Mouse (Mus musculus) kidney, adult 9 months (tissue): ENCODE results near the gene Scg2.

Experiments
- DNase-seq: peaks from one replicate; pipeline ENCODE4 v3.0.0; 2022

Gene Scg2

DNA sequence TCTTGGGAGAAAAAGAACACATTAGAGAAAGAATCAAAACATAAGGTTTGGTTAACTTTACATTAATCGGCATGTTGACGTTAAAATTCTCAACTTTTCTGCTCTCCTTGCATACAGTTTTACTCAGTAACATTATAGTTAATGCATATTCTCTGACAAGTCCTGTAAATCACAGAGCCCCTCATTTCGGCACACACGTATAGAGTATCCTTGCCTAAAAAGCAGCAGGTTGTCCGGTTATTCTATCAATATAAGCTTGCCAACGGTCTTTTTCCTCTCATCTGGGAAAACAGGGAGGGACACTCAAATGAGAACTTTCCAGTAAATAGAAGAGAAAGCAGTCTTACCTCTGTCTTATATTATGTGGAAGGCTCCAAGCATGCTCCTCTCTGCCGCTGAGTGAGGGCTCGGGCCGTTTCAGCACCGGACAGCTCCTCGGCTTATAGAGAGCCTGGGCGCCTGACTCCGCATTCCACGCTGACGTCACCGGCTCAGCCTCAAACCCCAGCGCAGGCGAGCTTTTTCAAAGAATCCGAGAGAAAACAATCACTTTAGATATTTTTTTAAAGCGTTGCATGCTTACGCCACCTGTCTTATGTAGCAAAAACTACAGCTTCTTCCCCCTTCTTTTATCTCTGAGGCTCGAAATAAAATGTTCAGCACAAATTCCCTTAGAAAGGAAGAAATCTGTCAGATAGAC, at the start of gene Scg2:
TSS of gene Scg2 (minus strand) at position 512 of the 700 bp plus-strand sequence.
- peak; percentile 60 for DNase-seq

DNA sequence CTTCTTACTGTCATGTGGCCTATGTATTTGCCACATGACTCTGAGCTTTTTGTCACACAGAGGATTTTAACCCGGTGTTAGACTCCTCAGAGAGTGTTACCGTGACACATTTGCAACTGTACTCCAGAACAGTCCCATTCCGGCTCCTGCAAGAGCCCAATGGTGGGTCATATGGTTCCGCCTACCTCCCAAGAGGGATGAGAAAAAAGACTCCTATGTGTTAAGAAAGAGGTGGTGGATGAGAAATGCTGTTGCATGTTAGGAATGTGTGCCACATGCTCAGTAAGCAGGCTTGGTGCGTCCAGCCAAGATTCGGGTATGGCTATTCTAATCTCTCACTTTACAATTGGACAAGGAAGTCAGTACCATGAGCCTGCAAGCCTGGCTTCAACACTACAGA, 45.6 kb upstream of the Scg2 start:
- DNase-seq, result no peak

DNA sequence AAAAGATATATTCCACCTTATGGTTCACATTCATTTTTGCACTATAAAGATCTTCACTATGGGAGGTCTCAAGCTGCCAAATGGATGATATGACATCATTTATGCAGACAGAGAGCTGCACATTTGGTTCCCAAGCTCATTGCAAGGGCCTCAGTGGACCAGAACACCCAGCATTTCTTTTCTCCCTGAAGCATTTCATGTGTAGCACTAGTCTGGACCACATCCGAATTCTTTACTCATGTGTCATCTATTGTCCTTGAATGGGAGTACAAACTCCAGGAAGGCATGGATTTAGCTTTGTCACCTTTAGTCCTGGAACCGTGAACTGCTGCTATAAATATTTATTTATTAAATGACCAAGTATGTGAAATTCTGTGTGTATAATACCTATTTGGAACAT, 30.9 kb upstream of the Scg2 start:
- DNase-seq, result no peak

DNA sequence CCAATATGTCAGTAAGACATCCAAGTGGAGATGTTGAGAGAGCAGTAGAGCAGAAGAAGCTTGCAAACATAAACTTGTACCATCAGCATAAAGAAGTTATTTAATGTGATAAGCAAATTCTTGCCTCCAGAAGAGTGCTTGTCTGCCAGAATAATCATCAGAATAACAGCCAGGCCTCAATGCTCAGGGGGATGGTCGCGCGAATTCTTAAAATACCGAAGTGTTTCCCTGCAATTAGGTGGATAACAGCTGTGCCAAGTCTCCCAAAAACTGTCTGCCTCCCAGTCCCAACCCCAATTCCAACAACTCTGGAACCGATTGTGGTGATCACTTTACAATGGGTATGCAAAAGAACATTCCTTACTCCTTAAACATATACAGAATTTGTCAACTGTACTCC, 30.0 kb upstream of the Scg2 start:
- no peak for DNase-seq

DNA sequence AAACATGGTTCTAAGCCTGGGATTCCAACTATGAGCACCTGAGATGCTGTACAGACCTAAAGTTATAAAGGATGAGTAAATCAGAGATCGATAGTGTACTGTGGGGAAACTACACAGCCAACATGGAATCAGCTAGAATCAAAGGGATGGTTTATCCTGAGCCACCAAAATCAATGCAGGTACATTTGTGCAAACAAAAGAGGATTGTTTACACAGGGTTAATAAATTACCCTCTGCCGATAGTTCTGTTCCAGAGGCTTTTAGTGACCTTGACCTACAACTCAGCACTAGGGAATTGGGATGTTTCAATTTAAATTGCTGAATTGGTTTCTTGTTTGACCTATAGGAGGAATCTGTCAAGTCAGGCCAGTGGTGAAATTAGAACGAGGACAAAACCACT, 26.7 kb upstream of the Scg2 start:
- no peak for DNase-seq

DNA sequence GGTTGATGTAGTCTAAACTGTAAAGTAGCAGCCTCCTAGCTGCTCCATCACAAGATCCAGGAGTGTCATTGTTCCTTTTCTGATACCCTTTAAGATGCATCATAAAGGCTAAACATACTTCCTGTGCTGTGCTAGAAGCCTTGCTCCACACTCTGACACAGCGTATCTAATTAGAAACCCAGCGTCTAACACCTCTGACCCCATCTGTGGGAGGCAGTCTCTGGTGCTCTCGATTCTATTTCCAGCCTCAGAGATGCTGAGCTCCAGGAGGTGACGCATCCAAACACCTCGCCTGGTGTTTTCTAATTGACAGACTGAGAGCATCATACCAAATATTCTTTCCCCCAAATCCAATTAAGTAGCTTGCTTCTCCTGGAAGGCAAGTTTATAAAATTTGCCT, 18.6 kb upstream of the Scg2 start:
- no peak for DNase-seq

DNA sequence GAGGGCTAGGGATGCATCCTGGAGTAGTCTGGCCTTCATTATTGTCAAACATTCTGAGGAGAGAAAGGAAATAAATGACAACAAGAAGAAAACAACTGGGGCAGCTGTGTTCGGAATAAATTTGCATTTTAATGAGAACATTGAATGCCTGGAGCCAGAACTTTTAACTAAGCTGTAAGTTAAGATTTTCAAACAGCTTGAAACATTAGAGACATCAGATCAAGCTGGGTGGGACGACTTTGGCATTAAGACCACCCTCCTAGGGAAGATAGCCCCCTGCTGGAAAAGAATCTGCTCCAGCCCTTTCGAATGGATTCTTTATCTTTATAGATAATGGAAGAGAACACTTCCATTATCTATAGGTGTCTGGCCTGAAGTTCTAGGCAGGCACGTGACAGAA, 14.2 kb upstream of the Scg2 start:
- no peak for DNase-seq

DNA sequence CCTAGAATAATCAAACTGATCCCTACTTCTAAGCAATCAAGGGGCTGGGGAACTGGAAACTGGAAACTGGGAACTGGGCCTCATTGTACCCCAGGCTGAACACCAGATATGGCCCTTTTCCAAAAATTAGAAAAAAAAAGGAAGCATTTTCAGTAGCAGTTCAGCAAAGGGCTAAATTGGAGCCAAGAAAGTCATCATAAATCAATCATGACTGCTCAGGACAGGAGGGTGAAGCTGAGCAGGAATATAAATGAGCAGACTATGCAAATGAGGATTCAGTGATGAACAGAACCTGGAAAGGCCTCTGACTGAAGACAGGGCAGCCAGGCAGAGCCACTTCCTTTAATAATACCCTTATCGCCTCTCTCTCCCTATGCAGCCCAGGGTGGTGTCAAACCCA, 12.4 kb upstream of the Scg2 start:
- no peak for DNase-seq

DNA sequence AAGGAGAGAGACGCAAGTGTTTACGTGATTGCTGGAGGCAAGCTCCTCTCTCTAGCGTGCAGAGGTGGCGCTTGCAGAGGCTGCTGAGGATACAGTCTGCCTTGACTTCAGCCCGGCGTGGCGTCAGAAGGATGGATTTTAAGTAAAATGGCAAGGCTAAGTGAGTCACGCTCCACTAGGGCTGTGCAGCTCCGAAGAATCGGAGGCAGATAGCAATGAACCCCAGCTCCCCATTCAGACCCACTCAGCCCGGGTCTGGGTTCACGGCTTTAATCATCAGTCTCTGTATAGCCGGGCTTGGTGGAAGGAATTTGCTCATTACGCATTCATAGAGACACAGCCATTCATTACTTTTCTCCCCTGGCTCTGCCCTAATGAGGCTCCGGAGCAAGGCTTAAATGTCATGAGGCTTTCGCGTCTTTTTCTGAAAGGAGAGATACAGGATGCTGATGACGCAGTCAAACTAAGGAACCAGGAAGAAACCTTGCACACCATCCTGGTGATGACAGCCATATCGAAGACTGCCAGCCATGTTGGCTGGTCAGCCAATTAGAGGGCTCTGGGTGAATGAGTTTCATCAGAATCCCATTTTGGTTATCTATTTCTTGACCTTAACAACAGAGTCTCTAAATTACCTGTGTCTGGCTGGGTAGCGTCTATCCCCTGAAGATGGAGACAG, 10.6 kb upstream of the Scg2 start:
- DNase-seq, result no peak

DNA sequence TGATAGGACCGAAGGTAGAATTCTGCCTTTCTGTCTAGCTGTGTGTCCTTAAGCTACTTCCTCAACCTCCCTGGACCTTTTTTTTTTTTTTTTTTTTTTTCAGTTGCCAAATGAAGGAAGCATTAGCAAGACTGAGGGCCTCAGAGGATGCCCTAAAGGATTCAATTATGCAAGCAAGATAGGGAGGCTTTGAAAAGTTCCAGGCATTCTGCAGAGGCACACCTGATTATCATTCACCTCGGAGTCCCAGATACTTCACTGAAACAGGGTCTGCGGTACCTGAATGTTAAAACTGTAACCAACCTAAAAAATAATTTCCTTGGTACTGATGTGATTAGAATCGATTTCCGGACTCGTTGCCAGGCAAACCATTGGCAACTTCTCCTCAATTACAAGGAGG, 10.0 kb upstream of the Scg2 start:
- no peak for DNase-seq

DNA sequence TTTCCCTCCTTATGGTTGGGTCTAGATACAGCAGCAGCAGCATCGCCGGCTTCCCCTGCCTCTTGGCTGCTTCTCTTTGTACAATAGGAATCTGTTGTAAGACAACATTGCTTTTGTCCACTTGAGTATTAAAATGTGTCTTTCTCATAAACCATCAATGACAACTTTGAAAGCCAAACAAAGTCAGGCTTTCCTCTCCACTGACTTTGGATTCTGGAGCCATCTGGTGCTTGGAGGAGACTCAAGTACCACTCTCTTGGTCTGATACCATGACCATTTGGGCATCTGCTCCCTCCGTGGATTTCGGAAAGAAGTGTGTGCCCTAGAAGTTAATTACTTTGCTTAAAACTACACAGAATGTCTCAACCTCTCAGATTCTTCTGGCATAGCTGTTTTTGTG, 5.7 kb upstream of the Scg2 start:
- no peak for DNase-seq

DNA sequence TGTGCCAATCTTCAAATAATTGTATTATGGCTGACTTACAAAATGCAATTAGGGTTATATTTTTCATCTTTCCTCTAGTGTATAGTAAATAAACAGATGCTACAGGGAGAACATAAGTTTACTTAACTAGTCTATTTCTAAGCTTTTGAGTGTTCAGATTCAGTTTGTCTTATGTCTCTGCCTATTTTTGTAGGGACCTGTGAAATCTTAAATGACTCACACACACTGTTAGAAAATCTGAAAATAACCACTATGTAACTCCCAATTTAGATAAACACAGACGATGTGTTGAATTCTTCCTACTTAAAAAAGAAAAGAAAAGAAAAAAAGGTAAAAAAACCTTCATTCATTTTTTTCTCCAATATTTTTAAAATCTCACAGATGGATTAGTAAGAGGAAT, 2.2 kb downstream of the Scg2 start:
- DNase-seq, result no peak

DNA sequence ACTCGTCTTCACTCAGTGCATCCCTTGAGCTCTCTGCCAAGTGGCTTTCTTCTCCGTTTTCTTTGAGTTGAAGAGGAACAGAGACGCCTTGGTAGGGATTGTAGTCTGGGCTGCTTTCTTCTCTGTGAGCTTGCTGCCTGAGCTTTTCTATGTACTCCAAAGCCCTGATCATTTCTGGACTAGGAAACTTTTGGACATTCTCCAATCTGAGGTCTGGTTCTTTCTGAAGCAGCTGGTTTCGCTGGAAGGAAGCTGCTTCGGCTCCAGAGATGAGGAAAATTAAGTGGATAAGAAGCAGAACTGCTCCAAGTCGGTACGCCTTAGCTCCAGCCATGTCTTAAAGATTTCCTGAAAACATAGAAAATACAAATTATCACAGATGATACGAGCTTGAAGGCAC, 3.2 kb downstream of the Scg2 start:
- no peak for DNase-seq

DNA sequence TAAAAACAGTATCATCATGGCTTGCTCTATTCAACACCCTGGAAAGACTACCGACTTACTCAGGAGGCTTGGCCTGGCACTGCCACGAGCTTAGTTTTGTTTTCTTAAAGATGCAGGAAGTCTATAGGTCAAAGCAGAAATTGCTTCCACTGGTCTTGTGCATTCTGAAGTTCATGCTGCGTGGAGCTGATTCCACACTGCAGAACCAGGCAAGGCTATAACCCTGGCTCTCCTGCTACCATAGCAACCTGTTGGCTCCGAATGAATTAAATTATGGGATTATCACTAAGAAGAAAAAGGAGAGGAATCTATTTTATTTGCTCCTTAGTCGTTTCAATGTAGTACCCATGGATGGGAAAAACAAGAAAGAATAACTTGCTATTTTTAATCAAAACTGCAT, 10.9 kb downstream of the Scg2 start:
- DNase-seq, result no peak

DNA sequence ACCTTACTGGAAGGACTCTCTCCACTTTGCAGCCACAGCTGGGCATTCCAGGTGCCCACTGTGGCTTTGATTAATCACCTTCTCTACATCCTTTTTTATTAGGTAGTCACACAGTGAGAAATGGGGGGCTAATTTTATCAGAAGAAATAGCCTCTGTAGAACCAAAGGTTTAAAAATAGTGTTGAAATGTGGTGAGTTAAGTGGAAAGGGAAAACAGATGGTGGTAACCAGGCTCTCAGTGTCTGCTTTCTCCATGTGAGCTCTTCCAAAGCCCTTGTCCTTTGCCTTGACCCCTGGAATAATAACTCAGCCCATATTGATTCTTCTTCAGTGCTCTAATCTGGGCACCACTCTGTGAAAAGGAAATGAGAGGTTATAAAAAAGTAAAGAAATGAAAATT, 24.4 kb downstream of the Scg2 start:
- no peak for DNase-seq

DNA sequence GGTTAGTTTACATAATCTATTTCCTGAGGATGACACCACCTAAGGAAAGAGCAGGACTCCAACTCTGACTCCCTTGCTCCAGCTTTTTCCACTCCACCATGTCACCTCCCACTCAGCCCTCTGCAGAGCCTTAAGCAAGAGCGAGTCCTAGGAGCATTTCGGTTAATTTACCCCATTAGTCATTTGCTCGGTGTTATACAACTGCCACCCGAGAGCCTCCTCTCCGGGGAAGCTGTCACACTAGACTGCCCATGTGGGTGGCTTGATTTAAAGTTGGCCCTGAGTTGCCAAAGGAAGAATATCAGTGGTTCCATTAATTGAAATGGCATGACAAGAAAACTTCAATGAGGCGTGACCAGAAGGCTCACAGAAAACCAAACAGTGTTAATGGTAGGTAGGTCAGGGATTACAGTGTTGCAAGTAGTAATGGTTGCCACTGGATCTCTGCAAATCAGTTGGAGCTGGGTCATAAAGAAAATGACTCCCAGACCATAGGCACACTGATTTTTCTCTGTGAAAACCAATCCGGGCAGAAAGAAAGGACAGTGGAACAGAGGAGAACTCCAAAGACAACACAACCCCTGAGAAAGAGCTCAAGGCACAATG, 33.5 kb downstream of the Scg2 start:
- DNase-seq, result no peak

DNA sequence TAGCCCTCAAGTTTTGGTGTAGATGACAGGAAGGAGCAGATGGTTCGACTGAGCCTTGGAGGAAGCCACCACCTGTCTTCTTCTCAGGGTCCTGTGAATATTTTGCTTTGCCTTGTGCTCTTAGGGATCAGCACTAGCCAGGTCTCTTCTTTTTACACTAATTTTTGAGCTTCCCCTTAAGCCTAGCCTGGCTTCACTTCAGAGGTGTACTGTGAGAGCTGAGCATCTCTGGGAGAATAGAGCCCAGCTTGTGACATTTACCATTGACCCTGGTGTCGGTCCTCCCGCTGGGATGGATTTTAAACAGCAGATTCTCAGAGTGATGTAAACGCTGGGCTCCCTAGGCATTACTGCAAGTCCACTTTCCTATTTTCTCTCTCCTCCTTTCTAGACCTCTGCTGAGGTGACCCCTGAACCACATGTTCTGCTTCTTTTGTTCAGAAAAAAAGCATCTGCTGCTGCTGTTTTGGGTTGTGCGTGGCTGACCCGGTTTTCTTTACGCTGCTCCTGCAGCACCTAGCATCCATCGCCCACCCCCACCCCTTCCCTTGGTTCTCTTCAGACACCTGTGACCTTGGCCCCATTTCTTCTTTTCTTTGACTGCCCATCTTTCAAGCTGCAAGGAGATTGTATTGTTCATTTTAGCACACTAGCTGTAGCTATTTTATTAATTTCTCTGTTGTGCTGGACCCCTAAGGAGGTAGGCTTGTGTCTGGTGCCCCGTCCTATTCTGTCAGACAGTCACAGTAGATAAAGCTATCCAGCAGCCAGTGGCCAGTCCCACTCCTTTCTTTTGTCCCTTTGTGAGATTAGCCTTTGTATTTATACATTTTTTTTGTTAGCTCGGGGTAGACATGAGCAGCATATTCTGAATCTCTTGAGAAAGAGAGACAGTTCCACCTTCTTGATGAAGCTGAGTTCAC, 38.6 kb downstream of the Scg2 start:
- DNase-seq, result no peak

DNA sequence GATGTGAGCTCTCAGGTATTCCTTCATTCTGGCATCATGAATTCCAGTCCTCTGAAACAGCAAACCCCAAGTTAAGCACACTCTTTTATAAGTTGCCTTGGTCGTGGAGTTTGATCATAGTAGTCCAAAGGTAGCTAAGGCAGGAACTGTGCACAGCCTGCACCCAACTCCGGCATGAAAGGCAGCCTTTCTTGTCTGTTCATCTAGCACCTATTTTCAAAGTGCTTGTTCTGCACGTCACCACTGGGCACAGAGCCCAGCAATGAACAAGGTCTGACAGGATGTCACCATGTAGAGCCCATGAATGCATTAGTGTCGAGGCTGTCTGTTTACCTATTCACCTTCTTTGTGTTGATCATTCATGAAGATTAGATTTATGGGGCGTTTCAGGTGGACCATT, 39.6 kb downstream of the Scg2 start:
- DNase-seq, result no peak
